Mouse (Mus musculus): Measurements from ENCODE around the gene Trp53i13. TPM values are rescaled to one million over a fixed set of nuclear protein-coding genes. Genes with fewer than 3 reads are reported as not detected.

The Trp53i13 gene
- polyA plus RNA-seq, 1 experiment from 2014 or later: 55.2 TPM

DNA sequence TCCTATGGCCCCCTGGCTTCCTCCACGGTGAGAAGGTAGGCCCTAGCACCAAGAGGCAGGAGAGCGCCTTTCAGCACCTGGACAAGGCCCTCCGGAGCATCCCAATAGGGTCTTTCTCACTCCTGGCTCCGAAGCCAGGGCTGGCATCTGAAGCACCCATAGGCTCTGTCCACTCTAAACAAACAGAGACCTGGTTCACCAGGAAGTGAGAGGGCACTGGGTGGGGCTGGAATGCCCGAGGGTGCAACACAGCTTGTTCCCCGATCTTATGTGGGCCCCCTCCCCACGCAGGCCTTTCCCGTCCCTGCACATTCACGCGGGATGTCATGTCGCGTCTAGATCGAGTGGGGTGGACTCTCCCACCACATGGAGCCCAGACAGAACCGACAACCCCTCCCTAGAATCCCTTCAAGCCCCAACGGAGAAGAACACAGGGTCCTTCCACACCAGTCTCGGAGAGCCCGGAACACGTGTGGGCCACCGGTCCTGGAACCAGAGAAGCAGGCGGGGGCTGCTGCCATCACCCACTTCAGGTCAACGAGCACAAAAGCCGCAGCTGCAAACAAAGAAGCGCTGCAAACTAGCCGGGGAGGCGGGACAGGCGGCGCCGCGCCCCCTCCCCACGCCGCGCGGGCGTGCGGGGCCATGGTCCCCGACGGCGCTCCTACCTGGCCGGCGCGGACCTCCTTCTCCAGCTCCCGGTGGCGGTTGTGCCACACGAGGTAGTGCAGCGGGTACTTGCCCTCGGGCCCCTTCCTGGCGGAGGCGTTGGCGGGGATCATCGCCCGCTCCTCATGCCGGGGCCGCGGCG lies 26.8 kb downstream of the Trp53i13 start:
- 2% methylated on average over 55 of the region's 55 CpGs for WGBS
- H3K36me3 ChIP-seq: no peaks in the 10 kb centered on the region
- no peaks in the 10 kb centered on the region for H3K27me3 ChIP-seq
- no peaks in the 10 kb centered on the region for H3K9me3 ChIP-seq
- no peak overlapping the region for H3K27ac ChIP-seq
- H3K9ac ChIP-seq: peak overlapping the region; percentile 90
- peak overlapping the region; percentile 90 for H3K4me2 ChIP-seq
- no peak for ATAC-seq (ENCODE audit: insufficient number of reproducible peaks, insufficient read depth, low FRiP score, low TSS enrichment, low read depth)
- peaks cover 68% of the 10 kb centered on the region for H3K4me1 ChIP-seq
- H3K4me3 ChIP-seq: peak overlapping the region; percentile 90

- WGBS: 67% methylated on average over 5 of the region's 5 CpGs
- Histone ChIP-seq H3K27ac (no peak overlapping the region), H3K4me3 (0 out of 2 replicates have a peak overlapping the region, but pooled peaks have one; percentile 9), H3K4me1 (peaks cover 54% of the 10 kb centered on the region), H3K27me3 (no peaks in the 10 kb centered on the region), H3K9ac (peak overlapping the region; percentile 46; the same call in 1 of the 2 replicates), H3K36me3 (no peaks in the 10 kb centered on the region), H3K9me3 (no peaks in the 10 kb centered on the region), H3K4me2 (peak overlapping the region; percentile 90)
- ATAC-seq (ENCODE audit: insufficient number of reproducible peaks, insufficient read depth, low FRiP score, low TSS enrichment, low read depth): no peak
Observed at GRCm38 (mm10) chr11:77486798-77487197, 29.0 kb downstream of the Trp53i13 start.

DNA sequence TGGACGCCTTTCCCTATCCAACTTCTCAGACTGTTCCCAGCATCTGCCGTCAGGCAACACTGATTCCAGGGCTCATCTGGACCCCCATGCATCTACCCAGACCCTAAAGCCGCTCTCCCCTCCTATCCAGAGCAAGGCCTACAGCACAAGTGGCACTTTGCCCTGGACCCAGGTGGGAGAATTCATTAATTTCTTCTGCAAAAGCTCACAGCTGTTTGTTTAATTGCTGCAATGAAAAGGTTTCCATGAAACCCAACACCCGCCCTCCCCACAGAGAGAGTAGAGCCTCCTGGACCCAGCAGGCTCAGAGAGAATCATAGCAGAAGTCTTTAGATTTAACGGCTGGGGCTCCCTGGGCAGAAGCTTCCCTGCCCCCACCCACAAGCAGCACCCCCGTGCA lies 30.6 kb downstream of the Trp53i13 start:
- no peak for ATAC-seq (ENCODE audit: insufficient number of reproducible peaks, insufficient read depth, low FRiP score, low TSS enrichment, low read depth)
- Histone ChIP-seq H3K4me2 (no peak overlapping the region), H3K9ac (0 out of 2 replicates have a peak overlapping the region, but pooled peaks have one; percentile 47), H3K36me3 (no peaks in the 10 kb centered on the region), H3K4me3 (no peak overlapping the region), H3K27ac (peak overlapping the region; percentile 39), H3K4me1 (peaks cover 46% of the 10 kb centered on the region), H3K9me3 (no peaks in the 10 kb centered on the region), H3K27me3 (no peaks in the 10 kb centered on the region)
- 50% methylated on average over 6 of the region's 6 CpGs for WGBS

GRCm38 (mm10) chr11:77483510-77484255 lies 32.1 kb downstream of the Trp53i13 start:
- 71% methylated on average over 11 of the region's 11 CpGs for WGBS
- Histone ChIP-seq H3K4me2 (no peak overlapping the region), H3K9me3 (no peaks in the 10 kb centered on the region), H3K4me1 (peaks cover 39% of the 10 kb centered on the region), H3K4me3 (no peak overlapping the region), H3K27me3 (no peaks in the 10 kb centered on the region), H3K27ac (no peak overlapping the region), H3K36me3 (no peaks in the 10 kb centered on the region), H3K9ac (no peak overlapping the region)
- no peak for ATAC-seq (ENCODE audit: insufficient number of reproducible peaks, insufficient read depth, low FRiP score, low TSS enrichment, low read depth)

- WGBS: 90% methylated on average over 3 of the region's 3 CpGs
- no peak overlapping the region for H3K4me3 ChIP-seq
- H3K9ac ChIP-seq: no peak overlapping the region
- no peak overlapping the region for H3K4me2 ChIP-seq
- H3K4me1 ChIP-seq: peaks cover 32% of the 10 kb centered on the region
- no peak for ATAC-seq (ENCODE audit: insufficient number of reproducible peaks, insufficient read depth, low FRiP score, low TSS enrichment, low read depth)
- H3K27me3 ChIP-seq: no peaks in the 10 kb centered on the region
- H3K9me3 ChIP-seq: no peaks in the 10 kb centered on the region
- no peak overlapping the region for H3K27ac ChIP-seq
- no peaks in the 10 kb centered on the region for H3K36me3 ChIP-seq
Observed at GRCm38 (mm10) chr11:77483043-77483442, 32.7 kb downstream of the Trp53i13 start.

DNA sequence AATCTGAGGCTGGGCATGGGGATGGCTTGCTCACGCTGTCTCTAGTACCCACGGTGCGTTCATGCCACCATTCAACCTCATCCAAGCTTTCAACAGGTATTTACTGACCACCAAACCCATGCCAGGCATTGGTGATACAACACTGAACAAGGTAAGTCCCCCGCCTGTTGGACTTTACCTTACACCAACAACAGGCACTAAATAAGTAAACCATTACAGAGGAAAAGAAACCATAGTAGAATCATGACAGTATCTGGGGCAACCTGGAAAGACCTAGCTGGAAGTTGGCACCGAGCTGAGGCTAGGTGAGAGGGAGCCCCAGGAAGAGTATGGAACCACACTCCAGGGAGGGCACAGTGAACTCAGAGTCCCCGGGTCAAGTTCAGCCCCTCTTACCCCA lies 38.9 kb downstream of the Trp53i13 start:
- WGBS: 93% methylated on average over 6 of the region's 6 CpGs
- ATAC-seq (ENCODE audit: insufficient number of reproducible peaks, insufficient read depth, low FRiP score, low TSS enrichment, low read depth): no peak
- H3K36me3 ChIP-seq: peaks cover 38% of the 10 kb centered on the region

DNA sequence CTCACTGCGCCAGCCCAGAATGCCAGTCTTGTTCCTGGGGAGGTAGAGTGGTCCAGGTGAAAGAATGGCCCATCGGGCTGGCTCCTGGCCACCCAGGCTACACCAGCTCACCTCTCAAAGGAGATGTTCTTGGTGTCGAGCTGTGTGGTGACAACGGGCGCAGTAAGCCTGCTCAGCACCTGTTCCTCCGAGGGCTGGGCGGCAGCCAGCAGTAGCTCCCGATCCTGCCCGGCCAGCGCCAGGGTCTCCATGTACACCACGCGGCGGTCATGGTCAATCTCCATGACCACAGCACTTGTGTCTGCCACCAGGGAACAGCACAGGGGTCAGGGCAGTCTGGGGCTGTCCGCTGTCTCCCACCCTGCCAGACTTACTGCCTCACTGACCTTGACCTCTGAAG lies 39.6 kb downstream of the Trp53i13 start:
- H3K27me3 ChIP-seq: no peaks in the 10 kb centered on the region
- H3K36me3 ChIP-seq: peaks cover 45% of the 10 kb centered on the region
- no peak for ATAC-seq (ENCODE audit: insufficient number of reproducible peaks, insufficient read depth, low FRiP score, low TSS enrichment, low read depth)
- no peak overlapping the region for H3K9ac ChIP-seq
- H3K4me2 ChIP-seq: no peak overlapping the region
- no peaks in the 10 kb centered on the region for H3K4me1 ChIP-seq
- 90% methylated on average over 14 of the region's 14 CpGs for WGBS
- no peak overlapping the region for H3K27ac ChIP-seq
- H3K9me3 ChIP-seq: no peaks in the 10 kb centered on the region
- H3K4me3 ChIP-seq: no peak overlapping the region

More for the DNA sequence above, 38.9 kb downstream of the Trp53i13 start:
- Histone ChIP-seq H3K4me3 (no peak overlapping the region), H3K27ac (no peak overlapping the region), H3K4me2 (no peak overlapping the region), H3K4me1 (0 out of 2 replicates have a peak, but pooled peaks cover 3% of the 10 kb centered on the region), H3K27me3 (no peaks in the 10 kb centered on the region), H3K9ac (no peak overlapping the region), H3K9me3 (no peaks in the 10 kb centered on the region)

- H3K36me3 ChIP-seq: peaks cover 53% of the 10 kb centered on the region
Observed at GRCm38 (mm10) chr11:77472775-77473174, 43.0 kb downstream of the Trp53i13 start.

GRCm38 (mm10) chr11:77471407-77471806 lies 44.4 kb downstream of the Trp53i13 start:
- WGBS: 75% methylated on average over 29 of the region's 29 CpGs
- H3K9me3 ChIP-seq: no peaks in the 10 kb centered on the region

More at GRCm38 (mm10) chr11:77472775-77473174, 43.0 kb downstream of the Trp53i13 start:
- 90% methylated on average over 16 of the region's 16 CpGs for WGBS
- Histone ChIP-seq H3K9ac (no peak overlapping the region), H3K4me1 (peaks cover 7% of the 10 kb centered on the region), H3K4me3 (no peak overlapping the region), H3K27ac (no peak overlapping the region), H3K9me3 (no peaks in the 10 kb centered on the region), H3K27me3 (peaks cover 19% of the 10 kb centered on the region), H3K4me2 (no peak overlapping the region)
- ATAC-seq (ENCODE audit: insufficient number of reproducible peaks, insufficient read depth, low FRiP score, low TSS enrichment, low read depth): no peak

DNA sequence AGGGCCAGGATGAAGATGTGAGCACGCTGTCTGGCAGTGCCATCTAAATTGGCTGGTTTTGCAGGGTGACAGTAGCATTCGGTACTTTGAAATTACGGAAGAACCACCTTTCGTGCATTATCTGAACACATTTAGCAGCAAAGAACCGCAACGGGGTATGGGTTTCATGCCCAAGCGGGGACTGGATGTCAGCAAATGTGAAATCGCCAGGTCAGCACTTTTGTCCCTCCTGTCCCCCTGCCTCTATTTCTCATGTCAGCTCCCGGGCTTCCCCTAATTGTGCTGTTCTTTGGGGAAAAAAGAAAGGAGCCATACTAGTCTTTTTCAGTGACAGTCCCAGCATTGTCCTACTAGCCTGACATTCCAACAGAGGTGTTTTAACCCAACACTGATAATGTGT lies 47.4 kb downstream of the Trp53i13 start:
- Histone ChIP-seq H3K27me3 (peaks cover 63% of the 10 kb centered on the region), H3K4me3 (no peak overlapping the region), H3K27ac (no peak overlapping the region), H3K9ac (no peak overlapping the region), H3K4me1 (peaks cover 13% of the 10 kb centered on the region), H3K36me3 (peaks cover 30% of the 10 kb centered on the region), H3K4me2 (no peak overlapping the region), H3K9me3 (no peaks in the 10 kb centered on the region)
- no peak for ATAC-seq (ENCODE audit: insufficient number of reproducible peaks, insufficient read depth, low FRiP score, low TSS enrichment, low read depth)
- WGBS: 80% methylated on average over 9 of the region's 9 CpGs

More at GRCm38 (mm10) chr11:77471407-77471806, 44.4 kb downstream of the Trp53i13 start:
- Histone ChIP-seq H3K9ac (no peak overlapping the region), H3K4me2 (no peak overlapping the region), H3K27me3 (peaks cover 33% of the 10 kb centered on the region), H3K27ac (no peak overlapping the region), H3K4me1 (peaks cover 10% of the 10 kb centered on the region), H3K4me3 (no peak overlapping the region), H3K36me3 (peaks cover 49% of the 10 kb centered on the region)
- ATAC-seq (ENCODE audit: insufficient number of reproducible peaks, insufficient read depth, low FRiP score, low TSS enrichment, low read depth): no peak

DNA sequence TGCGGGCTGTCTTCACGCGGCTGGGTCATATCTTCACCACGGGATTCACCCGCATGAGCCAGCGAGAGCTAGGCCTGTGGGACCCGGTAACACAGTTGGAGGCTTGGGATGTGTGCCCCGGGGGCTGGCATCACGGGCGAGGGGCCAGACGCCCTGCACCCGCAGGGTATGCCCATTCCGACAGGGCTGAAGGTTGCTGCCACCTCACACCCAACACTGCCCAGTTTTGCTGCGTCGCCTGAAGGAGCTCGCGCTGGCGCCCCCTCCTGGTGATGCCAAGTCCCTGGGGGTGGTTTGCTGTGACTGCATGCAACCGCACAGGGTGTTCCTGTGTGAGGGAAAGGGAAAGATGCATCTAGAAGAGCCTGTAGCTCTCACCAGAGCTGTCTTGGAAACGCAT lies 48.0 kb downstream of the Trp53i13 start:
- no peak overlapping the region for H3K4me3 ChIP-seq
- H3K9me3 ChIP-seq: no peaks in the 10 kb centered on the region
- peaks cover 69% of the 10 kb centered on the region for H3K27me3 ChIP-seq
- H3K4me2 ChIP-seq: peak overlapping the region; percentile 37
- H3K4me1 ChIP-seq: peaks cover 13% of the 10 kb centered on the region
- WGBS: 17% methylated on average over 20 of the region's 20 CpGs
- H3K27ac ChIP-seq: no peak overlapping the region
- ATAC-seq (ENCODE audit: insufficient number of reproducible peaks, insufficient read depth, low FRiP score, low TSS enrichment, low read depth): no peak
- H3K9ac ChIP-seq: peak overlapping the region; percentile 16; the same call in 1 of the 2 replicates
- H3K36me3 ChIP-seq: peaks cover 24% of the 10 kb centered on the region

All from embryonic facial prominence, embryonic 13.5 days (tissue).